In genomic region chr7:144238992-144239391, GRCm38 (mm10) we compare ENCODE assay signal across 11 mouse cellular contexts.
DNase-seq lines count a peak whose midpoint lies in the region; ATAC-seq and TF ChIP-seq lines count a peak whose summit lies in the region.
"Had no signal": no experiment of that assay in that cellular context is flagged by ENCODE, and none has a peak within 500 bp of the region (broad histone marks: within the 10 kb centered on the region; RNA-seq: fewer than 3 reads in every experiment).

No protein-coding gene starts in this region.

- no peaks in the 10 kb centered on the region for H3K27me3 ChIP-seq in forebrain, embryonic 16.5 days (replicated peaks; ENCODE audit: control insufficient read depth, insufficient read depth, low read length)
- H3K27me3 ChIP-seq in limb, embryonic 14.5 days (ENCODE audit: control insufficient read depth, insufficient read depth, low read length) = no peaks in the 10 kb centered on the region
- no peaks in the 10 kb centered on the region for H3K27me3 ChIP-seq in neural tube, embryonic 15.5 days (replicated peaks)
- H3K27me3 ChIP-seq in liver, embryonic 12.5 days (replicated peaks) = no peaks in the 10 kb centered on the region; the same call in 1 of the 2 replicates
- H3K27me3 ChIP-seq: lung, embryonic 15.5 days had no signal

- no peak for TF ChIP-seq CTCF in layer of hippocampus, adult 2 months (conservative IDR thresholded peaks at IDR 0.05)

- H3K4me2 ChIP-seq in forebrain, embryonic 16.5 days (ENCODE audit: low read length) = peak overlapping the region; percentile 57
- no peak overlapping the region for H3K4me2 ChIP-seq in limb, embryonic 14.5 days (replicated peaks; ENCODE audit: low read depth, low read length, severe bottlenecking)
- H3K4me2 ChIP-seq in neural tube, embryonic 15.5 days = peak overlapping the region; percentile 49
- no peak overlapping the region for H3K4me2 ChIP-seq in liver, embryonic 12.5 days
- H3K4me2 ChIP-seq: lung, embryonic 15.5 days had no signal

- TF ChIP-seq POLR2A in limb, embryonic 14.5 days (IDR thresholded peaks at IDR 0.05; ENCODE audit: borderline replicate concordance, extremely low read depth, insufficient read depth, insufficient read length) = no peak

- no peak for DNase-seq in layer of hippocampus, adult 2 months (ENCODE audit: low spot score in 2 of 2)
- no peak for DNase-seq in layer of hippocampus, adult 11-12 months (ENCODE audit: low spot score)
- no peak for DNase-seq in limb, embryonic 14.5 days (ENCODE audit: low spot score)
- no peak for DNase-seq in MN1 (ENCODE audit: low spot score)
- DNase-seq: cerebellum, adult 9-10 months had no signal

- peak; percentile 32 for ATAC-seq in forebrain, embryonic 16.5 days
- ATAC-seq in limb, embryonic 14.5 days (ENCODE audit: low FRiP score, low read depth) = no peak
- ATAC-seq in neural tube, embryonic 15.5 days (ENCODE audit: low FRiP score) = 0 out of 2 replicates have a peak, but pooled peaks have one; percentile 34
- no peak for ATAC-seq in CD4-positive, CD25-positive, alpha-beta regulatory T cell, adult 4 months
- ATAC-seq in liver, embryonic 12.5 days = no peak
- ATAC-seq: intestine, postnatal 0 days had no signal

- WGBS in forebrain, embryonic 16.5 days = 19% methylated on average over 12 of the region's 12 CpGs
- 51% methylated on average over 12 of the region's 12 CpGs for WGBS in limb, embryonic 14.5 days
- 33% methylated on average over 12 of the region's 12 CpGs for WGBS in neural tube, embryonic 15.5 days
- WGBS in liver, embryonic 12.5 days (ENCODE audit: insufficient replicate concordance) = 52% methylated on average over 12 of the region's 12 CpGs

- no peaks in the 10 kb centered on the region for H3K36me3 ChIP-seq in forebrain, embryonic 16.5 days (ENCODE audit: control insufficient read depth, insufficient read depth)
- H3K36me3 ChIP-seq in limb, embryonic 14.5 days (ENCODE audit: control insufficient read depth, insufficient read depth, low read length) = no peaks in the 10 kb centered on the region
- H3K36me3 ChIP-seq in neural tube, embryonic 15.5 days = no peaks in the 10 kb centered on the region
- H3K36me3 ChIP-seq in liver, embryonic 12.5 days = no peaks in the 10 kb centered on the region
- H3K36me3 ChIP-seq: lung, embryonic 15.5 days had no signal

- no peaks in the 10 kb centered on the region for H3K9me3 ChIP-seq in forebrain, embryonic 16.5 days (ENCODE audit: control insufficient read depth, low read length)
- H3K9me3 ChIP-seq in limb, embryonic 14.5 days (ENCODE audit: control insufficient read depth, low read length) = no peaks in the 10 kb centered on the region
- no peaks in the 10 kb centered on the region for H3K9me3 ChIP-seq in neural tube, embryonic 15.5 days (replicated peaks)
- no peaks in the 10 kb centered on the region for H3K9me3 ChIP-seq in liver, embryonic 12.5 days (replicated peaks)
- H3K9me3 ChIP-seq: lung, embryonic 15.5 days had no signal

- peak overlapping the region; percentile 84 for H3K27ac ChIP-seq in layer of hippocampus, adult 2 months
- peak overlapping the region; percentile 75 for H3K27ac ChIP-seq in forebrain, embryonic 16.5 days (ENCODE audit: low read length)
- H3K27ac ChIP-seq in limb, embryonic 14.5 days (replicated peaks; ENCODE audit: low read depth, low read length) = no peak overlapping the region
- peak overlapping the region; percentile 39 for H3K27ac ChIP-seq in neural tube, embryonic 15.5 days (replicated peaks)
- no peak overlapping the region for H3K27ac ChIP-seq in liver, embryonic 12.5 days
- H3K27ac ChIP-seq: lung, embryonic 15.5 days had no signal

- peaks cover 43% of the 10 kb centered on the region for H3K4me1 ChIP-seq in forebrain, embryonic 16.5 days (replicated peaks; ENCODE audit: control insufficient read depth, insufficient read depth, low read length)
- H3K4me1 ChIP-seq in limb, embryonic 14.5 days (ENCODE audit: control insufficient read depth, insufficient read depth, low read length) = 0 out of 2 replicates have a peak, but pooled peaks cover 3% of the 10 kb centered on the region
- peaks cover 47% of the 10 kb centered on the region for H3K4me1 ChIP-seq in neural tube, embryonic 15.5 days
- 0 out of 2 replicates have a peak, but pooled peaks cover 6% of the 10 kb centered on the region for H3K4me1 ChIP-seq in liver, embryonic 12.5 days

- H3K9ac ChIP-seq in forebrain, embryonic 16.5 days (replicated peaks; ENCODE audit: low read depth, low read length) = peak overlapping the region; percentile 59
- peak overlapping the region; percentile 12; the same call in 1 of the 2 replicates for H3K9ac ChIP-seq in limb, embryonic 14.5 days (ENCODE audit: low read depth, low read length, severe bottlenecking)
- H3K9ac ChIP-seq in neural tube, embryonic 15.5 days (replicated peaks) = peak overlapping the region; percentile 4; the same call in 1 of the 2 replicates
- no peak overlapping the region for H3K9ac ChIP-seq in liver, embryonic 12.5 days
- H3K9ac ChIP-seq: lung, embryonic 15.5 days had no signal

- peak overlapping the region; percentile 53 for H3K4me3 ChIP-seq in layer of hippocampus, adult 2 months
- H3K4me3 ChIP-seq in forebrain, embryonic 16.5 days (replicated peaks; ENCODE audit: low read length) = peak overlapping the region; percentile 43
- H3K4me3 ChIP-seq in limb, embryonic 14.5 days (replicated peaks; ENCODE audit: low read length) = no peak overlapping the region
- peak overlapping the region; percentile 28 for H3K4me3 ChIP-seq in neural tube, embryonic 15.5 days (replicated peaks)
- H3K4me3 ChIP-seq in liver, embryonic 12.5 days = no peak overlapping the region
- H3K4me3 ChIP-seq: lung, embryonic 15.5 days had no signal

Comparison
In these comparisons a context has a peak if more than half of its experiments do, and no peak if none do; other contexts are left out.
1. H3K27ac ChIP-seq: peak in layer of hippocampus, adult 2 months (single experiment), forebrain, embryonic 16.5 days (single experiment) and neural tube, embryonic 15.5 days (single experiment); none in limb, embryonic 14.5 days (single experiment) and liver, embryonic 12.5 days (single experiment).
2. H3K4me3 ChIP-seq: peak in layer of hippocampus, adult 2 months (single experiment), forebrain, embryonic 16.5 days (single experiment) and neural tube, embryonic 15.5 days (single experiment); none in limb, embryonic 14.5 days (single experiment) and liver, embryonic 12.5 days (single experiment).
3. ATAC-seq: peak in forebrain, embryonic 16.5 days (single experiment) and neural tube, embryonic 15.5 days (single experiment); none in limb, embryonic 14.5 days (single experiment), CD4-positive, CD25-positive, alpha-beta regulatory T cell, adult 4 months (single experiment) and liver, embryonic 12.5 days (single experiment).
4. H3K4me2 ChIP-seq: peak in forebrain, embryonic 16.5 days (single experiment) and neural tube, embryonic 15.5 days (single experiment); none in limb, embryonic 14.5 days (single experiment) and liver, embryonic 12.5 days (single experiment).